In the genomic region with DNA sequence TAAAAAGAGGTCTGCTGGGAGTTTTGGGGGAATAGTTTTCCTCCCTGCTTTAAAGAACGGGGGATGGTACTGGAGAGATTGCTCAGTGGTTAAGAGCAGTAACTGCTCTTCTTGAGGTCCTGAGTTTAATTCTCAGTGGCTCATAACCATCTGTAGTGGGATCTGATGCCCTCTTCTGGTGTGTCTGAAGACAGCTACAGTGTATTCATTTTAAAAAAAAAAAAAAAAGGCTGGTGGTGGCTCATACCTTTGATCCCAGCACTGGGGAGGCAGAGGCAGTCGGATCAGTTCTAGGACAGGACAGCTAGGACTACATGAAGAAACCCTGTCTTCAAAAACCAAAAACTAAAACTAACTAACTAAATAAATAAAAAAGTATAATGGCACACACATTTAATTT, we compare ENCODE assay signal across 37 mouse cellular contexts. TPM values are rescaled to one million over a fixed set of nuclear protein-coding genes. Genes with fewer than 3 reads are reported as not detected.
"Had no signal": no experiment of that assay in that cellular context is flagged by ENCODE, and none has a peak within 500 bp of the region (broad histone marks: within the 10 kb centered on the region; RNA-seq: fewer than 3 reads in every experiment).

No protein-coding gene starts in this region.

- H3K36me3 ChIP-seq: heart, embryonic 10.5 days; heart, embryonic 12.5 days; hindbrain, embryonic 10.5 days; hindbrain, embryonic 12.5 days; limb, embryonic 10.5 days; limb, embryonic 12.5 days had no signal

- H3K27ac ChIP-seq: gastrocnemius, adult 2 months; heart, embryonic 10.5 days; hindbrain, embryonic 10.5 days; hindbrain, embryonic 12.5 days; hindbrain, embryonic 14.5 days; left cerebral cortex, adult 2 months; limb, embryonic 10.5 days; limb, embryonic 12.5 days; liver, embryonic 14.5 days had no signal

- ATAC-seq: hindbrain, embryonic 16.5 days; inflammation-experienced regulatory T-cells, adult 6 months; intestine, embryonic 16.5 days had no signal

- H3K4me2 ChIP-seq: heart, embryonic 12.5 days; hindbrain, embryonic 12.5 days; hindbrain, embryonic 14.5 days; limb, embryonic 12.5 days; liver, embryonic 11.5 days had no signal

- H3K4me3 ChIP-seq: gastrocnemius, adult 2 months; heart, embryonic 10.5 days; heart, embryonic 12.5 days; hindbrain, embryonic 10.5 days; hindbrain, embryonic 12.5 days; left cerebral cortex, adult 2 months; limb, embryonic 10.5 days; limb, embryonic 12.5 days had no signal

- H3K9ac ChIP-seq: heart, embryonic 12.5 days; hindbrain, embryonic 12.5 days; hindbrain, embryonic 14.5 days; limb, embryonic 12.5 days; liver, embryonic 14.5 days had no signal

- H3K4me1 ChIP-seq: limb, embryonic 12.5 days had no signal

- H3K9me3 ChIP-seq: heart, embryonic 10.5 days; heart, embryonic 12.5 days; hindbrain, embryonic 10.5 days; hindbrain, embryonic 12.5 days; limb, embryonic 10.5 days; limb, embryonic 12.5 days had no signal

- DNase-seq: gastrocnemius, adult 2 months; gastrocnemius, postnatal 10 days; gastrocnemius, postnatal 25 days; heart, postnatal 10 days; heart, postnatal 4 days; kidney, adult 18-20 months; kidney, adult 8-10 months; kidney, postnatal 25 days; liver had no signal

RNA-seq across cellular contexts. Expression of a gene that starts 5.9 kb away (rescaled TPM):
- total RNA-seq: gastrocnemius, adult 2 months; gastrocnemius, postnatal 10 days; gastrocnemius, postnatal 25 days; gastrocnemius, postnatal 4 days; granulocyte monocyte progenitor cell, adult 5-6 weeks; heart, adult 18-20 months; heart, postnatal 10 days; heart, postnatal 25 days; heart, postnatal 4 days; layer of hippocampus, adult 8-10 months; layer of hippocampus, postnatal 10 days; layer of hippocampus, postnatal 25 days; left cerebral cortex, adult 2 months; left cerebral cortex, postnatal 14 days; left cerebral cortex, postnatal 36 days had no signal
- polyA plus RNA-seq: frontal cortex, adult 2 months; heart, embryonic 10.5 days; heart, embryonic 12.5 days; heart, embryonic 14.5 days; heart, embryonic 16.5 days; hindbrain, embryonic 12.5 days; hindbrain, embryonic 14.5 days; inflammation-experienced regulatory T-cells, adult 6 months; intestine, embryonic 16.5 days; kidney, embryonic 14.5 days; kidney, embryonic 16.5 days; limb, embryonic 10.5 days; limb, embryonic 12.5 days; limb, embryonic 14.5 days; liver, embryonic 11.5 days; liver, embryonic 14.5 days had no signal
